Mouse (Mus musculus) heart, adult 2 months (tissue): Measurements from ENCODE around the gene Ctnnb1.

Source experiments
- CTCF ChIP-seq: fragments of 200-600 bp; IDR thresholded peaks from 2 replicates; pipeline ENCODE4 v1.8.1; 2022; ENCODE audit warnings: antibody characterized with exemption, mild to moderate bottlenecking, moderate library complexity
- EP300 ChIP-seq: fragments of 200-500 bp; IDR thresholded peaks from 2 replicates; pipeline ENCODE4 v1.6.1; 2011; ENCODE audit warnings: low read depth, low read length, control low read depth; ENCODE audit not compliant: insufficient read depth
- POLR2A ChIP-seq: fragments of 200-500 bp; IDR thresholded peaks from 2 replicates; pipeline ENCODE4 v1.6.1; 2011; ENCODE audit warnings: mild to moderate bottlenecking, low read depth, low read length, control low read depth; ENCODE audit not compliant: insufficient read depth

DNA sequence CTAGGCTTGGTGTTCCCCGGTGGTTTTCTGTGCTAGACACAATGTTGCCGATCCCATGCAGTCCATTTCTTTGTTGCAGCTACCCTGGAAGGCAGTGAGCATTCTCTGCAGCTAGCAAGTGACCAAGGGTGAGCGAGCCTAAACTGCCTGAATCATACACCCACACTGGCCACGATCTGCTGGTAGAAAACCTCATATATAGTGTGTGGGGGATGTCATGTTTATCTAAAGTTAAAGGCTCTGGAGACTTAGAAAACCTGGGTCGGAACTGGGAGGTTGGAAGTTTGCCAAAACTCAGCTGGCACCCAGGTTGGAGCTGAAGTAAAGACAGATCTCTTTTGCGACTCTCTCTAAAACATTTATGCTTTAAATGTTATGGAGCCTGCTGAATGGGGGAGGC is 10.4 kb upstream of the Ctnnb1 start:
- TF ChIP-seq CTCF: no peak
- no peak for TF ChIP-seq EP300
- no peak for TF ChIP-seq POLR2A
